Mouse (Mus musculus) cerebellum, adult 11-12 months (tissue): ENCODE data around the gene Olfr693.
"Not testable (repeated sequence)": the region's sequence is repeated elsewhere in the genome, so short reads cannot be mapped to it uniquely, and the experiment has no call there.

Experiments
- DNase-seq: peaks from one replicate; pipeline ENCODE4 v3.0.0; 2022

Gene Olfr693

DNA sequence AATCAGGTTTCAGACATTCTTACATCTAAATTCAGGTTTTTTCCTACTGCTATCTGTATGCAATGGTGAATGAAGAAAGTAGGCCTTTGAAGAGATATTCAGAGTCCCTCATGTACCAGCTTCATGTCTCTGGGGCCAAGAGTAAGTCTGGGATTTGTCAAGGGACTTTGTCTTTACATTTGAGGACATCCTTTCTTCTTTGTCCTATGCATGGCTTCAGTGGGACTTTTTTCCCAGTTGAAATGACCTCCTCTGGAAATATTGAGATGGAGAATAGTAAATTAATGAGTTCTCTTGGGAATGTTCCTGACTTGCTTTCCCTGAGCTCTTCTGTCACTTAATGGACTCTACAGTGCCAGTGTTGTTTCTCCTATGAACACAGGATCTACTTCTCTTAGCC lies at the start of gene Olfr693:
TSS of gene Olfr693 (minus strand) at position 101 of the 400 bp plus-strand sequence.
- DNase-seq: no peak

DNA sequence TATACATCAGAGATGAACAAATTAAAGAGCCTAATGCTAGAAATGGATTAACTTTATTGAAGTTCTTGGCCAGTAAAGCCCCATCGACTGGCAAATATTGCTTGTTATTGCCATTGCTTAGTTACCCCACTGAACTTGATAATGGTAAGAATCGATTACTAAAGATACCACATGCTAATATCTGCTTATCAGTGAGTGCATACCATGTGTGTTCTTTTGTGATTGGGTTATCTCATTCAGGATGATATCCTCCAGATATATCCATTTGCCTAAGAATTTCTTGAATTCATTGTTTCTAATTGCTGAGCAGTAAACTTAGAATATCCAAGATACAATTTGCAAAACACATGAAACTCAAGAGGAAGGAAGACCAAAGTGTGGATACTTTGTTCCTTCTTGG lies 45.3 kb upstream of the Olfr693 start:
- not testable (repeated sequence) for DNase-seq

DNA sequence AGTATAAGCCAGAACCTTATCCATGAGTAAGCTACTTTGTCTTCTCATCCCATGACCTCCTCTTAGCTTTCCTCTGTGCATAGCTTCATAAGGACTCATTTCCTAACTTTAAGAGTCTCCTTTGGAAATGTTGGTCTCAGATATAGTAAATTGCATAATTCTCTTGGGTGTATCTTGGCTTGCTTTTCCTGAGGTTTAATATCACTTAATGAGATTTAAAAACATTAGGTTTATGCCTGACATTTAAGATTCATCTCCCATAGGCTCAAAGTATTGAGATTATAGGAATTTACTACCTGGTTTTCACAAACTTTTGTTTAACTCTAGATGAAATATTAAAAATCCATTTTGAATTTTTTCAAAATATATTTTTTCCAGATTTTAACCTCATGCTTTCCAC lies 35.9 kb upstream of the Olfr693 start, which contains the start of gene Olfr695:
TSS of gene Olfr695 (minus strand) at position 101 of the 400 bp plus-strand sequence.
- DNase-seq: no peak

DNA sequence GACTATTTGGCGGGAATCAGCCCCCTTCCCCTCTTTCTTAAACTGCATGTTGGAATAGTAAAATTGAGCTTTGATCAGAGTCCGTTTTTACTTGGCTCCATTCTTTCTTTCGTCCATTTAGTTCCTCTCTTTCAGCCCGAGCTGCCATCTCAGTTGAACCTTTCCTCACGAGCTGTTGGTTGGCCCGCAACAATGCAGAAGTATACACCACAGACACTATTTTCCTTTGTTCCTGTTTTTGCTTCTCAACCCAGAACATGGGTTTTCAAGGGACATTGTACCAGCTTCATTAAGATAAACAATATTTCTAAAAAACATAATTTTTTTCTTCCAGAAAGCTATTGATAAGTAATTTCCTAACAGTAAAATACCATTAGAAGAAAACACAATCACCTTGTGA lies 31.1 kb upstream of the Olfr693 start:
- no peak for DNase-seq

DNA sequence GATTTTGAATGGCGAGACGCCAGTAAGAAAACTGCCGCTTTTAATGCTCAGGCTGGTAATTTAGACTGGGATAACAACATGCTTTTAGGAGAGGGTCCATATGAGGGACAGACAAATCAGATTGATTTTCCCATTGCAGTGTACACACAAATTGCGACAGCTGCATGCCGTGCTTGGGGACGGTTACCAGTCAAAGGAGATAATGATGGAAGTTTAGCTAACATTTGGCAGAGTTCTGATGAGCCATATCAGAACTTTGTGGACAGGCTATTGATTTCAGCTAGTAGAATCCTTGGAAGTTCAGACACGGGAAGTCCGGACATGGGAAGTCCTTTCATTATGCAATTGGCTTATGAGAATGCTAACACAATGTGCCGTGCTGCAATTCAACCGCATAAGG lies 27.3 kb upstream of the Olfr693 start:
- DNase-seq: not testable (repeated sequence)

DNA sequence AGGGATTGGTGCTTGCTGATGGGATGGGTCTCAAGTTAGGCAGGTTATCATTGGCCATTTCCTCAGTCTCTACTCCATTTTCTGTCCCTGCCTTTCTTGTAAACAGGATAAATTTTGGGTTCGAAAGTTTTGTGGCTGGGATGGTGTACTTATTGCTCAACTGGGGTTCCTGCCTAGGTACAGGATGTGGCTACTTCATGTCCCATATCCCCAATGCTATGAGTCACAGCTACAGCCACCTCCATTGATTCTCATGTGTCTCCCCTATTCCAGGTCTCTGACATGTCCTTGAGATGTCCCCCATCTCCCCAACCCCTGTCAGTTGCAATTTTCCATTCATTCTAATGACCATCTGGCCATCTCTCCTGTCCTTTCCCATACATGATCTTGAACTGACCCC lies 16.5 kb upstream of the Olfr693 start:
- no peak for DNase-seq

DNA sequence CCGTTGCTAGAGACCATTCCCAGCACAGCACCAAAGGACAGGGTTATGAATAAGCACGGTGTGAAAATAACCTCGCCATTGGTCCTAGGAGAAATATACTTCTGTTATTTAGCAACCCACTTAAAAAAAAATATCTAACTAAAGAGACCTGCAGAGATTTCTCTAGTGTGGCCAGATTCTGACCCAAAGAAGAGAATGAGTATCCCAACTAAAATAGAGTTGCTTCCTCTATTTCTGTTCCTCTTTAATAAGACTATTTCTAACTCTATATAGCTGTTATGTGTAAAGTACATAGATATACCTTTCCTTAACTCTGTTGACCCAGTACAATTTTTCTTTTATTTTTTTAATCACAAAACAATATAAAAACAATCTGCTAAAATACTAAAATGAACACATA lies 12.6 kb upstream of the Olfr693 start:
- no peak for DNase-seq

DNA sequence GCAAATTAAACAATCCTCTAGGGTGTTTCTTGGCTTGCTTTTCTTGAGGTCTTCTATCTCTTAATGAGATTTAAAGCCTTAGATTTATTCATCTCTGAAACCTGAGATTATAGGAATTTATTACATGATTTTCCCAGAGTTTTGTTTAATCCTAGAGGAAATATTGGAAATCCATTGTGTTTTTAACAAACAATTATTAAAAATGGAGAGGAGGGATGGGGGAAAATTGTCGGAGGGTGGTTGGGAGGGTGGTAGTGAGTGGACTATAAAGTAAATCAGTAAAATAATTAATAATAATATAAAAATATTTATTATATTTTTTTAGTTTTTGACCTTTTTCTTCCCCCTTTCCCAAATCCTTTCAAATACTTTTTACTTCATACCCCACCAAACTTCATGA lies 11.3 kb upstream of the Olfr693 start, which contains the start of gene Olfr694:
TSS of gene Olfr694 (minus strand) at position 101 of the 400 bp plus-strand sequence.
- no peak for DNase-seq

- no peak for DNase-seq
Measured at GRCm38 (mm10) chr7:106685382-106685781, 5.0 kb upstream of the Olfr693 start.

DNA sequence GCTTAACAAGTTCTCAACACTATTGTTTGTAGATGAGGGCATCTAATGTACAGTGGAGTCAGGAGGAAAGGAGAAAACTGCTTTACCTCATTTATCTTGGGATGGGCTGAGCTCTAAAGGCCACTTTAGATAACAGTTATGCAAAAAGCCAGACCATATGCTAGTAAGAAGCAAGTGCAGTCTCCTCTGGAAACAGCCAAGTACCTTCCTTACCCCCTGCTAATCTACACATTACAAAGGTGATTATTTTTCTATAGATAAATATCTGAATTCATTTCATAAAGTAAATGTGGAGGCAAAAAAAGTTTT lies 28.1 kb downstream of the Olfr693 start:
- no peak for DNase-seq

DNA sequence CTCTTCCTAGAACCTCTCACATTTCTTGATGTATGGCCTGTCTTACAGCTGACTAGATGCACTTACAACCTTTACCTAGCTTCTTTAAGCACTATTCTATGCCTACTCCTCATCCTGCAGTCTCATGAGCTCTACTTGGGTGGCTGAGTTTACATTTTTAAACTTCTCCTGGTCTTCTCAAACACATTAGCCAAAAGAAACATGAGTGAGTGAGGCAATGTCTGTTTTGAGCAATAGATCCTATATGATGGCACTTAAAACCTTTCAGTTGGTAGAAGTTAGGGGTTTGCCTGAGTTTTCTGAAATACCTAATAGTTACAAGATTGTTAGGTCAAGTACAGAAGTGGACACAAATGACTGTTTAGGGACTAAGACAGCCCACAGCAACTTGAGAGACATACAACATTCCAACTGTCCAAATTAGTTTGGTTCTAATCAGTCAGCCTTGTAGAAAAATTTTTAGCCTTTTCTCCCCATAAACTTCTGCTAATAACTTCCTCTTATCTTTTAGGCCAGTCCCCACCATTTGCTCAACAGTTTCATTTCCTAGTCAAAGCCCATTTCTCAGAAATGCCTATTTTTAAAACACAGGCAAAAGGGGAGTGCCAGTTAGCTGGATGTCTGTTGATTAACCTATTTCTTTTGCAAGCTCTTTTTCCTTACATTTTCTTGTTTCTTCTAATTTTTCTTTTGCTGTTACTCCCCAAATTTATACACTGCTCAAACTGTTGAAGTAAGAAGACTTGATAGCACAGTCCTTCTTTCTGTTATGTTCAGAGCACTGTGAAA lies 28.6 kb downstream of the Olfr693 start:
- DNase-seq: no peak

GRCm38 (mm10) chr7:106649774-106650173 lies 30.6 kb downstream of the Olfr693 start:
- no peak for DNase-seq

GRCm38 (mm10) chr7:106645261-106645660 lies 35.1 kb downstream of the Olfr693 start:
- DNase-seq: no peak

DNA sequence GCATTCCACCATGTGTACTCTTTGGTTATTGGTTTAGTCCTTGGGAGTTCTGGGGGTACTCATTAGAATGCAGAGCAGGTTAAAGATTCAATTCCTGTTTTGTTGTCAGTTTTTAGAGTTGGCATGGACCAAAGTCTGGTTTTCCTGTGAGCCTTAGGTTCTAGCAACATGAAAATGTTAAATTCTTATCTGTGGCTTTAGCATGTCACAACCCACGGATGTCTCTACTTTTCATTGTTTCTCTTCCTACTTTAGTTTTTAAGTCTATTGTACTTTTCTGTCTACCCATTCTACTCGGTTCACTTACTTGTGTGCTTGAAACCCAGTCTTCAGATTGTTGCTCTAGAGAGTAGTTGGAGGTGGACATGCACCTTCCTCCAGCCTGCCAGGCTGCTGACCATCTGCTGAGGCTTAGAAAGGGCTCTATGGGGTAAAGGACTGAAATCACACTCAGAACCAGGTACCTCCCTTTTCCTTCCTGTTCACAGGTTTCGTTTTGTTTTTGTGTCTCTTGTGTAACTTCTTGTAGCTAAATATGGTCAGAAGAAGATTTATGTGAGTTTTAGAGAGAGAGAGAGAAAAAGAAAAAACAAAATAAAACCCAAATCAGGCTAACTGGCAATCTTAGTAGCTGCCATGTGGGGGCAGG lies 36.0 kb downstream of the Olfr693 start:
- DNase-seq: no peak

DNA sequence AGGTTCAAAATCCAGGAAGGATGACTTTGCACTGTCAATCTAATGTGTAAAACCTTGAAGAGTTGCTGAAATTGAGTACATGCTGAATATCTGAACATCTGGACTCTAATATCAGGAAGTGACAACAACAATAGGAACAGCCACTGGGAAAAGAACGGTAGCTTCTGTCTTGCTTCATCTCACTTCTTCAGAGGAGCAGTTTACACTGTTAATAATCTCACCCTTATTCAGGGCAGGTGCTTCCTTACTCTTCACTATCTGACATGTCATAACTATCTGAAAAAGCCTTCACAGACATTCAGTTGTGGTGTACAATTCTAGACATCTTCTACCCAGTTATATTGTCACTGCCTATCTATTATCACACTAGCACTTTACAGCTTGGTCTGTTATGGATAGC lies 39.5 kb downstream of the Olfr693 start:
- no peak for DNase-seq

DNA sequence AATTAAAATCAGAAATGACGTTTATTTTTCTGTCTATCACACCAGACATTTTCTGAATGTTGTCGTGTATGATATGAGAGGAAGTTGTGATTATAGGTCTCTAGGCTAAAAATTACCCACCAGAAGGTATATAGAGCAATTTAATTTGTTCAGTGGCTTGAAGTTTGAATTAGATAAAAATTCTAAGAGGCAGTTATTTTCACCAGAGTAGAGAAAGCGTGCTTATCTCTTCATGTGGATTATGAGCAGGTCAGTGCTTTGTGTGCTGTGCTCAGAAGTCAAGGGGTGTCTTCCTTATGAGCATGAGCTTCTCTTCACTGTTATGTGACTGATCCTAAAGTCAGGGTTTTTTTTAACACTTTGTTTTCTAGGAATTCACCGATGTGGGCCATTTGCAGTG lies 44.8 kb downstream of the Olfr693 start:
- DNase-seq: no peak
